Mouse (Mus musculus): Measurements from ENCODE around the gene Brca2.

DNA sequence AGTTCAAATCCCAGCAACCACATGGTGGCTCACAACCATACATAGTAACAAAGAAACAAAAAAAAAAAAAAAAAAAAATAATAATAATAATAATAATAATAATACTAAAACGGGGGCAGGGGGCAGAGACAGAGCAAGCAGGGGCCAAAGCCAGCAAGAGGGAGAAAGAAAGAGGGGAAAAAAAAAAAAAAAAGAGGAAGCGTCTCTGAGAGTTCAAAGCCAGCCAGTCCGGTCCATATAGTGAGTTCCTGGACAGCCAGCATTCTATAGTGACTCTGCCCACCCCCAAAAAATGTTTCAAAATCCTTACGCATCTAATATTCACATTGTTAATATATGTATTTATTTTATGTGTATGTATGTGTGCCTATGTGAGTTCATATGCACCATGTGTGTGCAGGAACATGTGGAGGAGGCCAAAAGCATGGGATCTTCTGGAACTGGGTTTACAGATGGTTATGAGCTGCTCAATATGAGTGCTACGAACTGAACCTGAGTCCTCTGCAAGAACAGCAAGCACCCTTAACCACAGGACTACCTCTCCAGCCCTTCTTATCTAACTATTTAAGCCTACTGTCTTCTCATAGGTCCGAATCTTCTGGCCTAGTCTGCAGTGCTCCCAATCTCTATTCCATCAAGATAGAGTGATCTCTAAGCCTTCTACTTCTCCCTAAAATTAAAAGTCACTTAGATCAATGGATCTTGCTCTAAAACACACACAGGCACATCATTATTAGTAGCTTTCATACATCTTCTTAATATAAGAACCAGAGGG lies 11.8 kb upstream of the Brca2 start:
- TF ChIP-seq GATA1 (IDR thresholded peaks at IDR 0.05; ENCODE audit: low read length) (no peak), TAL1 (IDR thresholded peaks at IDR 0.05; ENCODE audit: low read length) (no peak)

All from erythroblast, embryonic 14.5 days (primary cell).